Mouse (Mus musculus) small intestine, adult 2 months (tissue): ENCODE data around the gene Cirbp. TPM values are rescaled to one million over a fixed set of nuclear protein-coding genes. Genes with fewer than 3 reads are reported as not detected.

Experiments used
- H3K27ac ChIP-seq: fragments of 200-500 bp; 2 replicates; pipeline ENCODE4 v1.5.1; 2012; ENCODE audit warnings: low read depth, low read length, control low read depth, inconsistent platforms; ENCODE audit not compliant: insufficient read depth
- H3K27me3 ChIP-seq: fragments of 200-500 bp; 2 replicates; pipeline ENCODE4 v1.6.1; 2012; ENCODE audit warnings: mild to moderate bottlenecking, moderate library complexity, low read length, inconsistent platforms; ENCODE audit not compliant: control insufficient read depth, insufficient read depth
- H3K36me3 ChIP-seq: fragments of 200-500 bp; 2 replicates; pipeline ENCODE4 v1.6.1; 2012; ENCODE audit warnings: mild to moderate bottlenecking, low read length, control low read depth, inconsistent platforms; ENCODE audit not compliant: control insufficient read depth, insufficient read depth
- H3K4me1 ChIP-seq: fragments of 200-500 bp; 2 replicates; pipeline ENCODE4 v1.6.1; 2012; ENCODE audit warnings: low read length, inconsistent platforms, mixed read lengths; ENCODE audit not compliant: control insufficient read depth, insufficient read depth, insufficient read length
- H3K4me3 ChIP-seq: fragments of 200-500 bp; 2 replicates; pipeline ENCODE4 v1.5.1; 2012; ENCODE audit warnings: low read depth, mild to moderate bottlenecking, control low read depth, inconsistent platforms, low read length, moderate library complexity
- CTCF ChIP-seq: fragments of 200-500 bp; IDR thresholded peaks from 2 replicates; pipeline ENCODE4 v1.5.1; 2012; ENCODE audit warnings: low read depth, mild to moderate bottlenecking, control low read depth, inconsistent platforms, low read length, moderate library complexity, mixed read lengths; ENCODE audit not compliant: insufficient replicate concordance, insufficient read length; ENCODE audit errors: extremely low read depth
- POLR2A ChIP-seq: fragments of 200-500 bp; IDR thresholded peaks from 2 replicates; pipeline ENCODE4 v1.6.1; 2012; ENCODE audit warnings: low read depth, mild to moderate bottlenecking, control low read depth, inconsistent platforms, low read length, moderate library complexity
- WGBS: fragments of 180-500 bp; shearing (Covaris S2); methylation state at CpG from one replicate; pipeline ENCODE4 v1.1.7; 2018; 5-methylcytosine and 5-hydroxymethylcytosine counted together
- polyA plus RNA-seq: library from polyadenylated mRNA; depleted of rRNA; stranded (reverse); fragments of >200 nt; gene quantifications from 2 replicates; pipeline ENCODE4 v1.2.3, GENCODE M21; 2012

Gene Cirbp
- polyA plus RNA-seq, 1 experiment: 48.0 TPM

- peaks cover 8% of the 10 kb centered on the region for H3K4me1 ChIP-seq
- no peak overlapping the region for H3K4me3 ChIP-seq
- no peaks in the 10 kb centered on the region for H3K36me3 ChIP-seq
- peaks cover 16% of the 10 kb centered on the region for H3K27me3 ChIP-seq
- no peak overlapping the region for H3K27ac ChIP-seq
- WGBS: 93% methylated on average over 10 of the region's 10 CpGs
- TF ChIP-seq CTCF (no peak), POLR2A (no peak)
Measured at GRCm38 (mm10) chr10:80187739-80188138, 22.0 kb downstream of the Cirbp start.

DNA sequence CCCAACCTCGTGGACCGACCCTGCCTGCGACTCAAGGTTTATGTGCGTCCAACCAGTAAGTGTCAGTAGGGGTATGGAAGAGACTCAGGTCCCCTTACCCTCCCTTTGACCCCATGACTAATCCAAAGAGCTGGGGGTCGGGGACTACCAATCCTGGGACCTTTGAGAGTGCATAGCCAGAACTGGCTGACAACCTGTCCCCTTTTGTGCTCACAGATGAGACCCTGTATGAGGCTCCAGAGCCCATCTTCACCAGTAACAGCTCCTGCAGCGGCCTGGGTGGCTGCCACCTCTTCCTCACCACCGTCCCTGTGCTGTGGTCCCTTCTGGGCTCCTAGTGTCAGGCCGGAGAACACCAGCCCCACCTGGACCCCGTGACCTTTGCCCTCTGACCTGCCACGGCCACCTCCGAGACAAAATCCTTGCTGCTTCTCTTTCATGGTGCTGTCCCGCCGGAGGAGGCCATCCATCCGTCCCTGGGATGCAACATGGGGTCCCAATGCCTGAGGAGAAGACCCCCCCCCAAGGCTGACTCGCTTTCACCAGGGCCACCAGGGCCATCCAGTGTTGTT lies 22.8 kb downstream of the Cirbp start:
- no peak overlapping the region for H3K27ac ChIP-seq
- H3K36me3 ChIP-seq: no peaks in the 10 kb centered on the region
- no peak overlapping the region for H3K4me3 ChIP-seq
- no peak for TF ChIP-seq CTCF
- no peak for TF ChIP-seq POLR2A
- 82% methylated on average over 15 of the region's 15 CpGs for WGBS
- peaks cover 8% of the 10 kb centered on the region for H3K4me1 ChIP-seq
- H3K27me3 ChIP-seq: peaks cover 16% of the 10 kb centered on the region

DNA sequence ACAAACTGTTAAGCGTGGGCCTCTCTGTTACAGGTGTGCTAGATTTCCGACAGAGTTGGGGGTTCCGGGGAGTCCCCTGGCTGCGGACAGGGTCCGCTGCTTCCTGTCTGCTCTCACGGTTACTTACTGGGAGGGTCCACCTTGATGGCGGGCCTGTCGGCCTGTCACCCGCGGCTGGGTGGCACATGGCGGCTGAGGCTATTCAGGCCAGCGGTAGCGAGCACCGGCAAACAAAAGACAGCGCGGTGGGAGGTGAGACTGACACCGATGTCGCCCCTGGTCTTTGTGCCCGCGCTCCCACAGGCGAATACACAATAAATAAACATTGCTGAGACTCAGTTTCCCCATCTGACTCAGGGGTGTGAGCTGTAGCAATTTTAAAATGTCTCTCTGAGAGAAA lies 24.2 kb downstream of the Cirbp start:
- H3K4me1 ChIP-seq: peaks cover 8% of the 10 kb centered on the region
- peaks cover 16% of the 10 kb centered on the region for H3K27me3 ChIP-seq
- TF ChIP-seq POLR2A: no peak
- H3K36me3 ChIP-seq: no peaks in the 10 kb centered on the region
- H3K4me3 ChIP-seq: peak overlapping the region; percentile 36
- 21% methylated on average over 21 of the region's 21 CpGs for WGBS
- H3K27ac ChIP-seq: no peak overlapping the region

DNA sequence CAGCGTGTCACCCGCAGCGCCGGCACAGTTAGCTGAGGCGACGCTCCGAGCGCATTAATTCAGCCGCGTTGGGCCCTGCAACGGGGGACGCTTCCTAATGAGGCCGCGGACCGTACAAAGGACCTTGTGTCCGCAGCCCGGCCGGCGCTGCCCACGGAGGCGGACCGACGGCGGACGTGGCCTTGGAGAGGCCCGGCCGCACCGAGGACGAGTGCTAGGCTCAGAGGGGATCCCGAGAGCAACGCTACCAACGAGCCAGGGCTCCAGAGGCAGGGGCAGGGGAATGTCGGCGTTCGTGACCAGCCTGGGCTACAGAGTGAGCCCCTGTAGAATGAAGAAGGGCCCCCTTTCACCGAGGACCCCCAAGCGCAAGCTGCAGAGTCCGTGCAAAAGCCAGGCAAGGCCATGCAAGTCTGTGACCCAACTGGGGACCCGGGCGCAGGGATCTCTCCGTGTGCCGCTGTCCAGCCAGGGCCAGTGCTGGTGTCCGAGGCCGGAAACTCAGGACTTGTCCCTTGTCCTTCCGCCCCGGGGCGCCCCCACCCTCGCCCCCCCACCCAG lies 24.8 kb downstream of the Cirbp start:
- H3K27ac ChIP-seq: no peak overlapping the region
- no peaks in the 10 kb centered on the region for H3K36me3 ChIP-seq
- H3K27me3 ChIP-seq: peaks cover 16% of the 10 kb centered on the region
- H3K4me1 ChIP-seq: peaks cover 8% of the 10 kb centered on the region
- peak overlapping the region; percentile 36 for H3K4me3 ChIP-seq
- TF ChIP-seq POLR2A (no peak), CTCF (no peak)
- WGBS: 2% methylated on average over 48 of the region's 48 CpGs

DNA sequence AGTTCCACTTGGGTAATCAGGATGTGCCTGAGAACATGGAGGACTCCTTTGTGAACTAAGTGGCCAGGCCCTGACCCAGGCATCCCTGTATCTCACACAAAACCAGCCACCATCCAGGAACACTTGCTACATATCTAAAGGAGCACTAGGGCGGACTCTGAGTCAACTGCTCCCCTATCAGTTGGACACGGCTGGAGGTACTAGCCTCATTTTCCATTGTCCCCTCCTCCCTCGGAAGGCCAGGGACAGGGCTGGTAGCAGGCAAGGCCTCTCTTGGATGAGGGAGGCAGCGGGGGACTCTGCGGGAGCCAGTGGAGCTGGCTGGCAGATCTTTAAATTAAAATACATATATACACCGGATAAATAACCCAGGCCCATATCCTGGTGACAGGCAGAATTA lies 28.2 kb downstream of the Cirbp start:
- WGBS: 83% methylated on average over 6 of the region's 6 CpGs
- H3K36me3 ChIP-seq: no peaks in the 10 kb centered on the region
- no peak overlapping the region for H3K27ac ChIP-seq
- peaks cover 16% of the 10 kb centered on the region for H3K27me3 ChIP-seq
- peaks cover 8% of the 10 kb centered on the region for H3K4me1 ChIP-seq
- no peak overlapping the region for H3K4me3 ChIP-seq
- TF ChIP-seq CTCF (no peak), POLR2A (no peak)

DNA sequence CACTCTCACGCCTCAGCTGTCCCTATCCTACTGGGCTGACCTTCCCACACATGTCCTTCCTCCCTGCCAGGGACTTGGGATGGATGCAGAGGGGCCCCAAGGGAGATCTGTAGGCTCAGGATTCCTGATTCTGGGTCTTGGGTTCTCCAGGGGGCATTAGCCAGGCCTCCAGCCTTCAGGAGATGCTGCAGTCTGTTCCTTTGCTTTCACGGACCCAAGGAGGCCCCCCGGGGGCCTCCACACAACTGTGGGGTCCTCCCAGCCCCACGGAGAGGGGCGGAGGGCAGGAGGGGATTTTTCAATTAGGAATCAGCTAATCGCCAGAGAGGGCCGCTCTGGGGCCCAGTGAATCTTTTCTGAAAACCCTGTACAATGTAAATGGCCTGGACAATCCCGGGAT lies 28.7 kb downstream of the Cirbp start:
- no peak for TF ChIP-seq POLR2A
- Histone ChIP-seq H3K27me3 (peaks cover 16% of the 10 kb centered on the region), H3K36me3 (no peaks in the 10 kb centered on the region), H3K4me1 (peaks cover 8% of the 10 kb centered on the region), H3K4me3 (no peak overlapping the region), H3K27ac (no peak overlapping the region)
- WGBS: 74% methylated on average over 8 of the region's 8 CpGs

GRCm38 (mm10) chr10:80196167-80196566 lies 30.4 kb downstream of the Cirbp start:
- Histone ChIP-seq H3K4me3 (no peak overlapping the region), H3K36me3 (no peaks in the 10 kb centered on the region), H3K4me1 (no peaks in the 10 kb centered on the region), H3K27ac (no peak overlapping the region), H3K27me3 (peaks cover under 1% of the 10 kb centered on the region; the same call in 1 of the 2 replicates)
- 87% methylated on average over 1 of the region's 1 CpGs for WGBS
- TF ChIP-seq POLR2A (no peak), CTCF (no peak)

GRCm38 (mm10) chr10:80196778-80197581 lies 31.2 kb downstream of the Cirbp start:
- no peaks in the 10 kb centered on the region for H3K4me1 ChIP-seq
- 80% methylated on average over 33 of the region's 33 CpGs for WGBS
- no peak overlapping the region for H3K27ac ChIP-seq
- H3K27me3 ChIP-seq: no peaks in the 10 kb centered on the region; the same call in 1 of the 2 replicates
- no peaks in the 10 kb centered on the region for H3K36me3 ChIP-seq
- TF ChIP-seq CTCF: no peak
- no peak for TF ChIP-seq POLR2A
- H3K4me3 ChIP-seq: no peak overlapping the region
